Mouse (Mus musculus) right cerebral cortex, postnatal 10 days (tissue): Measurements from ENCODE around the gene Ypel1.

Experiments
- DNase-seq, 2 experiments: peaks; one replicate each; pipeline ENCODE4 v3.0.0; 2021; ENCODE audit warnings: low spot score in 2 of 2

Ypel1 gene

DNA sequence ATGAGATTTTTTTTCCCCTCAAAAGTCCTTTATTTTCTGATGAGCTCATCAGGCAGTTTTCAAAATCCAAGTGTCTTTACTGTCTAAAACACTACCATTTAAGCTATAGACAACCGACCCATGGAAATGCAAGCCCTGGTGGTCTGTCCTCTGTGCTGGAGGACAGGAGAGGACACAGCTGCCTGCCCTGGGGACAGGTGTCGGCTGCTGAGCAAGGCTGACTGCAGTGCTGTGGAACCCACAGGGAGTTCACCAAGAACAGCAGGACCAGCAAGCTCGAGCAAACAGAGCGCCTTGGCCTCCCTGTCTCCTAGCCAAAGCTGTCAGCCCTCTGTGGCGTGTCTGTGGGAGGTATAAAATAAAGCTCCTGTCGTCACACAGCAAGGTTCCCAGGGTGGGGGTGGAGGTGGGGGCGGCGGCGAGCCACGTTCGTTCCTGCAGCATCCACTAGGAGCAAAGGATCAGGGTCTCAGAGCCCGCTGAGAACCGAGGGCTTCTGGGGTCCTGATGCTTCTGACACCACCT is 17.2 kb downstream of the Ypel1 start:
- DNase-seq: no peak

DNA sequence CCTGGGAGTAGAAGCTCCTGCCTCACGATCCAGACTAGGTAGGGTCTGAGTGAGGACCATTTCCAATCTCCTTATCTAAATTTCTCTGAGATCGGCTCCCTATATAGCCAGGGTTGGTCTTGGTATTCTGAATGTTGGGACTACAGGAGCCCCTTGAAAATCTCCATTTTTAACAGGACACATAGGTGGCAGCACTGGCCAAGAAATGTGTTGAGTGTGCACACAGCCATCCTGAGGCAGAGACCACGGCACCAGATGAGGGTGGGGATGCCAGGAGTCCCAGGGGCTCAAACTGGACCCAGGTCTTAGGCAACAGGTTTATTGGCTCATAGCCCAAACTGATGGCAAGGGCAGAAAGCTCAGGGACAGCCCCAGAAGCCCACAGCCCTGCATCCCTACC is 18.9 kb downstream of the Ypel1 start:
- DNase-seq: no peak

DNA sequence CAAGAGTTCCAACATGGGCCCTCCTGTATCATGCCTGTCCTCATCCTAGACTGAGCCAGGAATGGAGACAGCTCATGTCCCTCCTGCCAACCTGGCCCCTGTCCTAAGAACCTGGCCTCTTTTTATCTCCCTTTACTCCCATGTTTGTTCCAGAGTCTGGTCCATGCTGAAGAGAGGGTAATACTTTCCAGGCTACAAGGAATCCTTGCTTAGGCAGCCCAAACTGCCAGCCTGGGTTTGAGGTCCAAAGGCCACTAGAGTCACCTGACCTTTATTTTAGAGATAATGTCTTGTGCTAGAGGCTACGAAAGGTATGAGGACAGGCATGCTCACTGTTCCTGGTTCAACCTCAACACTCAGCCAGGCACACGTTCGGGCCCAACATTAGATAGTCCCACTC is 27.4 kb downstream of the Ypel1 start:
- no peak for DNase-seq

DNA sequence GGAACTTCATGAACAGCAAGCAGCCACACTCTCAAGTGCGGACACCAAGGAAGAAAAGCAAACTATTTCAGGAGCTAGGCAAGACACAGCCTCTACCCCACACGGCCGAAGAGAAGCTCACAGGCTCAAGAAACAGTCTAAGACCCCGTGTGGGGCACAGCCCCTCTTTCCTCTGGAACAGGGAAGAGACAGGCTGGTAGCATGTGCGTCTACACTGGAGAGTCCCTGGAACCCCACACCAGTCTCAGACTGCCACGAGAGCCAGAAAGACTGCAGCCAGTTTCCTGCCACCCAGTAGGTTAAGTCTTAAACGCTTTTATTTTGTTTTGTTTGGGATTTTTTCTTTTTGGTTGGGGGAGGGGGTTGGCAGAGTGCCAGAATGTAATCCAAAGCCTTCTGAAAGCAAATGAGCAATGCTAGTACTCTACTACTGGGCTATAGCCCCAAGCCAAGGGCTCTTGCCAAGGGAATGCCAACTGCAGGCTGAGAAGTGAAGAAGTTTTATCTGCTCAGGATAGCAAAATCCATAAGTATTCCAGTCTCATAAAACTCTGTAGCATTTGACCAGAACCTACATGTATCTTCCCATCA is 33.2 kb downstream of the Ypel1 start:
- peak in 1 of 2 experiments; percentile 58 for DNase-seq

DNA sequence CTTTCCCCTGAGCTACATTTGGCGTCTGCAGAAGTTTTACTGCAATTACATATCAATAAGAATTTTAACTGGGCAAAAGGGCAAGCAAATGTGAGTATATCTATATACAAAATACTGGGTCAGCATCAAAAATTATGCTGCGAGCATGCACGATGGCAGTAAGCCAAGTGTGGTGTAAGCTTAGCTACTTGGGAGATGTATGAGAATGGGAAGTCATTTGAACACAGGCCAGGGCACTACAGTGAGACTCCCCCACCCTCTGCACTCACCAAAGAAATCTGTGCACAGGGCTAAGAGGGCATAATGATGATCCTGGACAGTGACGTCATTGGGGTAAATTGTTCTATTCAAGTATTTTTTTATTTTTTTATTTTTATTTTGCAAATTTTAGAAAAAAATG is 35.1 kb downstream of the Ypel1 start:
- DNase-seq: no peak

DNA sequence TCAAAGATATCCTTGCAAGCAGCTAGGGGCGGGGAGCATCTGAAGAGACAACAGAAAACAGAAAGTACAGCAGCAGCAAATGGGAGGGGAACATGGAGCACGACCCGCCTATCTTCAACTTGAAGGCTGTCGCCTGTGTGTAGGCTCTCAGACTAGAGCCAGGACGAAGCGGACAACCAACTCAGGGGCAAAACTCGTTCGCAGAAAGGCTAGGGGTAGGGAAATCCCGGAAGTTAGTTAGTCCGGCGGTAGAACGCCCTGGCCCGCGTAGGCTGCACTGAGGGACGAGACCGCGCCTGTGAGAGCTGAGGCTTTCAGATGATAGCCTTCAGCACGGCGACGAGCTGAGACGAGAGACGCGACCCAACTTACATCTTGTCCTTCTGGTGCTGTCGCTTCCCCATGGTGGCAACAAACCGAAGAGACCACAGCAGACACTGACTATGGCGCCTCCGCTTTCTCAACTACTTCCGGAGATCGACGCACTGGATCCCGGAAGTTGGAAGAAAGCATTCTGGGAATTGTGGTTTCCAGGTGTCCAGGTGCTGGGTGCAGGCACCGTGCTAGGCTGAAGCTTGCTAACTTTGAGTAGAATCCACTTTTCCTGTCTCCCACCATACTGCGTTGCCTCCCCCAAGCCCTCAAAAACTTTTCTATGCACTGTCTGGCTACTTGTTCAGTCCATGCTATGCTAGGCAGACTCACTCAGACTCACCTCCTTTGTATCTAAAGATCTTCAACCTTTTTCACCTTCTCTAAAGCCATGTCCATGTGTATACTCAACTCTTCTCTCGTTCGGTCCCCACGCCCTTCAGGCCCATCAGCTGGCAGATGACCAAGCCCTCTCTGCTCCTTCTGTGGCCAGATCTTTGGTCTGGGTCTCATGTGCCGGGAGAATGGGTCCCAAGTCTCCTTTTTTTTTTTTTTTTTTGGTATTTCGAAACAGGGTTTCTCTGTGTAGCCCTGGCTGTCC is 41.6 kb downstream of the Ypel1 start, which contains the start of gene Ppil2:
Gene Ppil2 (minus strand): TSS at position 487 of the 973 bp plus-strand sequence.
- DNase-seq: peak; percentile 79 to 87

DNA sequence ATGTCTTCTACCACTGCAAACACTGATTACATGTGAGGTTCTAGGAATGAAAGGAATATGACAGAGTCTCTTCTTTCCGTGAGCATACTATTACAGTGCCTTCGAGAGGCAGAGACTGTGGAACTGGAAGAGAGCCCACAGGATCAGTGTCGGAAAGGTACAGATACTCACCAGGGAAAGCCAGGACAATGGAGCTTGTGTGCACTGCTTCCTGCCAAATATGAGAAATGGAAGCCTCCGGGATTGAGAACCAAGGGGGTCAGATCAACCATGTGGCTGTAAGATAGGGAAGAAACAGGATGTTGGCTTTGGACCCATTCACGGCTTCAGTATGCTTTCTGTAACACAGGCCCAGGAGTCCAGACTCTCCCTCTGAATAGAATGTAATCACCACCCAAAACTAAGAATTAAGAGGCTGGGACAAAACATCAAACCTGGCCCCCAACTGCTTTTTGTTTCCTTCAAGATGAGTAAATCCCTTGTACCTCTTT is 47.9 kb downstream of the Ypel1 start:
- DNase-seq: no peak

DNA sequence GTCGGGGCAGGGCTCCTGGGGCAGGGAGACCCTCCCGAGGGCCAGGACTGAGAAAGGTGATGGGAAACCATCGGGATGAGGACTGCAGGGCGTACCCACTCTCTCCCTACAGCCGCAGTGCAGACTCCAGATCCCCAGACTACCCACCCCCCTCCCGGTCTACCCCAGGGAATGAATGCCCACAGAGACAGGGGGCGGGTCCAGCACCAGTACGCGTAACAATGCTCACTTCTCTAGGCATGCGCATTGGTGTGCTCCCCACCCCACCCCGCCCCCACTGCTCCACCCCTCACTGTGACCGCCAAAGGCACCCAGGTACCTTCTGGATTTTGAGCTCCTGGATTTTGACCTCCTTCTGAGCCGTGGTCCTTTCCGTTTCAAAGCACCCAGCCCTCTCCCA is 52.1 kb downstream of the Ypel1 start:
- DNase-seq: no peak

DNA sequence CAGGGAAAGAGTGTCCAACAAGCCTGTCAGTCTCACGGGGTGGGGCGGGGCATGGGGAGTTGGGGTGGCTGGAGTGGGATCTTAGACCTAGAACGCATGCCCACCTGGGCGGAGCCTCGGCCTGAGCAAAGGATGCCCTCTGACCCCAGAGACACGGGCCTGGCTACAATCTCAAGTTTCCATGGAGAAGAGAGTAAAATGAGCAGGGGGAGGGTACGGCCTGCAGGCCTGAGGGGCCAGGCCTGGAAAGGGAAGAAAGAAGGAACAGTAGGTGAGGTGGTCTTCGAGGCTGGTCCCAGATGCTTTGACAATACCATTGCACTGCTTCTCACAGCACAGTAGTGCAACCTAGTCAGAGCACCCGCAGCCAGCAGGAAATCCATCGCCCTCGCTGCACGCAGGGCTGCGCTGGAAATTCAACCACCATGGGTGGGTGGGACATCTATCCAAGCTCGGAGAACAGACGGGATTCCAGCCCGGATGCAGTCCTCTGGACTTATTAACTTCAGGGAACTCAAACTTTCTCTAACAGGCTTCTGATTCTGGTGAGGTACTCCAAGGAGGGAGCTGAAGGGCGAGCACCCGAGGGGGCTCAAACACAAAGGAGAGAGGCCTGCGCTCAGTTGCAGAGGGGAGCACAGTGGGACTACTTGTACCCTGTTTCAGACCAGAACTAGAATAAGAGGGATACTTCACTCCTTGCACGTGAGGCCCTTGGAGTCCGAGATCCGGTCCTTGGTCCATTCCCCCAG is 54.8 kb downstream of the Ypel1 start:
- no peak for DNase-seq

DNA sequence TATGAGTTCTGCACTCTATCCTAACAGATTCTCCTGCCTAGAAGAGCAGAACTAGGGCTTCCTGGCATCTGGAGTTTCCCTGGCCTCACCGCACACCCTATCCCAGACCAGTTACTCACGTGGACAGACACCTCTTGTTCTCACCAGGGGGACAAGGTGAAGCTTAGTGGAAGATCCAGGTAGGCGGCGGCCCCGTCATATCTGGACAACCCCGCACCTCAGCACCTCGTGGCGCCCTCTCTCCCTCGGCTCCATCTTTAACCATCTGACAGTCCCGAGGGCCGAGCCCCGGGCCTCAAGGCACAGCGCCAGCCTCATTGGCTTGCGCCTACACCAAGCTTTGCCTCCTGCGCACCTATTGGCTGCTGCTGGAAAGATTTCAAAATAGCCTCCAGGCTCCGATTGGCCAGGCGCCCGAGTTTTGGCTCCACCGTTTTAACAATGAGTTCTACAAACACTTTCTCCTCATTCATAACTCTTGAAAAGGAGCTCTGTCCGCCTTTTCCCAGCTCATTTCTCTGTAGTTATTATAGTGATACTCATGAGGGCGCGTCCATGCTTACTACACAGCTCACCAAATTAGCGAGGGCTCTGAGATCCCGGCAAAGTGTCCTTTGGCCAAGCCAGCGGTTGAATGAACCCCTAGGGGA is 55.5 kb downstream of the Ypel1 start, which contains the start of gene 2610318N02Rik:
Gene 2610318N02Rik (minus strand): TSS at position 297 of the 650 bp plus-strand sequence.
- peak; percentile 81 to 82 for DNase-seq

DNA sequence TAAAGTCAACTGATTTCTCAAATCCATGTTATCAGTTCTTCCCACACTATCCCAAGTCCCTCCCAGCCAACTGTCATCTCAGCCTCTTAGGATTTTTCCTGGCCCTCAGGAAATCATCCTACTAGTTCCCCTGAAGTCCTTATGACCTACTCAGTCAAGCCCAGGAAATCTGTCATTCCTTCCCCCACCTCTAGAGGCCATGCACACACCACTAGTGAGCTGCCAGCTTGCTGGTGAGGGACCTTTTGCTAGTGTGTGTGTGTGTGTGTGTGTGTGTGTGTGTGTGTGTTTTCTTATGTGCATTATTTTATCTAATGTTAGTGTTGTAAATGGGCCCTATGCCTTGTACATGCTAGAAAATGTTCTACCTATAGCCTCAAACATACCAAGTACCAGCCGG is 57.8 kb downstream of the Ypel1 start:
- peak in 1 of 2 experiments; percentile 56 for DNase-seq

DNA sequence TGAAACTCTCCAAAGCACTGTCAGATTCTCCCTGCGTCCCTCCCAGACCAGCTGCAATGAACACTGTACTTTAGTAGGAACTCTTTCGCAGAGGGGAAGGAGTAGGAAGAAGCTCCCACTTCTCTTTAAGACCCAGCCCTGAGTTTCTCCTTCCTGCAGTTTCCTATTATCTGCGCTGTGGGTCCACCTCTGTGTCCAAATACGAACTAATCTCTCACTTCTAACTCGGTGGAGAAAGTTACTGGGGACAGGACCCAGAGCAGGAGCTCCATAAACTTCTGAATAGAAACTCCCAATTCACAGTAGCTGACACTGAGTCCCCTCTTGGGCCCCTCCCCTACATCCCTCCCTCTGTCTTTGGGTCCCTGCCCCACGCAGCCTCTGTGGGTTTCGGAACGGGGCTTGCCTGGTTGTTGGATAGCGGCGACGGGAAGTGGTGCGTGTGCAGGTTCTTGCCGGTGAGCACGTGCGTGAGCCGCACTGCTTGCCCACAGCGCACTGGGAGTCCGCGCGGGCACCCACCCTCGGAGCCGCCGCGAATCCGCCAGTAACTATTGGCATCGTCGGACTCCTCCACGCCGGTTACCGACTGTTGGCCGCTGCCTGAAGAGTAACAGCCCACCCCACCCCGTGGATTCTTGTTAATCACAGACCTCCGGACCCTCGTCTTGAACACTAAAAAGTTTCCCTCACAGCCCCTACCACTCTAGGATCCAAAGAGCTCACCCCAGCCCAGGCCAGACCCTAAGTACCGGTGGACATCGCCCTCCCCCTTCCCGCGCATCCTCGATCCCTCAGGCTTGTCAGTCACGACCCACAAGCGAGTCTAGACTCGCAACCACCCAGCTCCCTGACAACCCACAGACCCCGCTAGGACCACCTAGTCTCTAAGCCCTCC is 61.9 kb downstream of the Ypel1 start:
- DNase-seq: peak in 1 of 2 experiments; percentile 42

DNA sequence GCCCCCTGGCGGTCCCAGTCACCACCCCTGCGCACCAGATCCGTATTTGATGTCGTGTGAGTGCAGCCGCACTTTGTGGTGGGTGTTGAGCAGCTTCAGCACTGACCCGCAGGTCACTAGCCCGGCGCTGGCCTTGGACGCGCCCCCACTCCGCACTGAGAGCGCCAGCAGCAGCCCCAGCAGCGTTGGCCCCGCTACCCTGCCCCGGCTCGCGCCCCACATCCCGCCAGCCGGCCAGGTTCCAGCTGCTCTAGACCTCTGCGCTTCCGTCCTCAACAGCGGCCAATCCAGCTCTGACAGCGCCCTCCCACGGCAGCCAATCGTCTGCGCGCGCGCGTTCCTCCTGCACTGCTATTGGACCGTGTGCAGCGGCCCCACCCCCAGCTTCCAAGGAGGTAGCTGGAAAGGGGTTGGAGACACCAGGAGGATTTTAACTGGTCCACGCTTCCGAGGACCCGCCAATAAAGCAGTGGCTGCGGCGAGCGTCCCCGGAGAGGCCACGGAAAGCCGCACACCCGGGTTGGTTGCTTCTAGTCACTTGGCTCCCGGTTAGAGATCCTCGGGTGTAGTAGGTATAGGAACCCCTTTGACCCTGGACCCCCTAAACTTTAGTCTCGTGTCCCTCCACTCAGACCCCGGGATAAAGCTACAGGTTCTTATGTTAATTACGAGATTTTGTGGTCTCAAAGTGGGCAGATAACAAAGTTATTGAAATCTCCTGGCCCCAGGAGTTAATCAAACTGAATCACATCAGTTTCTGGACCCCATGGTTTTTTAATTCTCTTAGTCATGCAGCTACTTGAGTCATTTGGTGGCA is 62.8 kb downstream of the Ypel1 start, which contains the start of gene Sdf2l1:
Gene Sdf2l1 (minus strand): TSS at position 295 of the 817 bp plus-strand sequence.
- DNase-seq: peak; percentile 98 to 99

DNA sequence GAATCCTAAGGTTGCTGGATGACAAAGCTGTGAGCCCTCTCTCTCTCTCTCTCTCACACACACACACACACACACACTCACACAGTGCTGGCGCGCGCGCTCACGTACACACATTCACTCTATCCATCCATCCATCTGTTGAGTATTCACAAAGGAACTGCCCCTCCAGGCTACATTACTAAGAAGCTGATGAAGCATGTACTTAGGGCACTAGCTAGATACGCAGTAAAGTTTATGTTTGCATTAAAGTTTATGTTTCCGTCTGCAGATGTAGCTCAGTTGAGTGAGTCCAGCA is 63.4 kb downstream of the Ypel1 start:
- DNase-seq: no peak
